Mouse (Mus musculus) hindbrain, embryonic 14.5 days (tissue): ENCODE results near the gene P2rx5. TPM values are rescaled to one million over a fixed set of nuclear protein-coding genes. Genes with fewer than 3 reads are reported as not detected.

Source experiments
- ATAC-seq: fragments of 200-750 bp; cut with Nextera tagmentation; 2 replicates; pipeline ENCODE4 v1.8.0; 2017; ENCODE audit warnings: moderate number of reproducible peaks, mild to moderate bottlenecking, moderate TSS enrichment, moderate library complexity; ENCODE audit not compliant: low FRiP score
- DNase-seq: peaks from one replicate; pipeline ENCODE4 v3.0.0-alpha.2; 2015; ENCODE audit warnings: low spot score
- H3K27ac ChIP-seq: fragments of 300-500 bp; sonication (generic); 2 replicates; pipeline ENCODE4 v1.5.1; 2014; ENCODE audit warnings: mild to moderate bottlenecking, moderate library complexity
- H3K27me3 ChIP-seq: fragments of 300-500 bp; sonication (generic); 2 replicates; pipeline ENCODE4 v1.6.1; 2014; ENCODE audit warnings: mild to moderate bottlenecking, low read length, mixed read lengths; ENCODE audit not compliant: control insufficient read depth, insufficient read depth
- H3K36me3 ChIP-seq: fragments of 300-500 bp; sonication (generic); replicated peaks from 2 replicates; pipeline ENCODE4 v1.6.1; 2014; ENCODE audit not compliant: control insufficient read depth, insufficient read depth
- H3K4me1 ChIP-seq: fragments of 300-500 bp; sonication (generic); replicated peaks from 2 replicates; pipeline ENCODE4 v1.6.1; 2014; ENCODE audit warnings: antibody characterized with exemption, low read length, mixed read lengths; ENCODE audit not compliant: control insufficient read depth, insufficient read depth
- H3K4me2 ChIP-seq: fragments of 300-500 bp; sonication (generic); replicated peaks from 2 replicates; pipeline ENCODE4 v1.6.1; 2014; ENCODE audit warnings: mild to moderate bottlenecking, moderate library complexity
- H3K4me3 ChIP-seq: fragments of 300-500 bp; sonication (generic); replicated peaks from 2 replicates; pipeline ENCODE4 v1.5.1; 2014; ENCODE audit warnings: mild to moderate bottlenecking, low read length
- H3K9ac ChIP-seq: fragments of 300-500 bp; sonication (generic); 2 replicates; pipeline ENCODE4 v1.6.1; 2014
- H3K9me3 ChIP-seq: fragments of 300-500 bp; sonication (generic); 2 replicates; pipeline ENCODE4 v1.6.1; 2016; ENCODE audit warnings: low read length; ENCODE audit not compliant: control insufficient read depth
- WGBS: fragments of 180-500 bp; shearing (Covaris S2); extraction: QIAGEN DNeasy Blood & Tissue Kit; methylation state at CpG from one replicate; pipeline ENCODE4 v1.1.7; 2014; 5-methylcytosine and 5-hydroxymethylcytosine counted together
- polyA plus RNA-seq: library from polyadenylated mRNA; unstranded; fragments of >200 nt; fragmentation: Nextera tagmentation; extraction: Ambion mirVana; gene quantifications from 2 replicates; pipeline ENCODE4 v1.2.1, GENCODE M21; 2014

Gene P2rx5
- polyA plus RNA-seq, result 0.33 and 1.0 TPM in 2 replicates

- H3K9ac ChIP-seq, result peak within 1 kb of the TSS; percentile 55
Measured at GRCm38 (mm10) chr11:73159957-73160810, at the start of gene P2rx5. P2rx5 (plus strand) TSS chr11:73160421.

GRCm38 (mm10) chr11:73111414-73111813 is 48.8 kb upstream of the P2rx5 start:
- Histone ChIP-seq H3K9ac (no peak overlapping the region), H3K4me2 (no peak overlapping the region), H3K4me3 (no peak overlapping the region), H3K27me3 (no peaks in the 10 kb centered on the region), H3K27ac (no peak overlapping the region), H3K4me1 (no peaks in the 10 kb centered on the region), H3K36me3 (no peaks in the 10 kb centered on the region), H3K9me3 (no peaks in the 10 kb centered on the region)
- no peak for ATAC-seq
- WGBS, result 68% methylated on average over 6 of the region's 6 CpGs
- DNase-seq, result no peak

More at GRCm38 (mm10) chr11:73159957-73160810, at the start of gene P2rx5:
- peak; percentile 62; the same call in 1 of the 2 replicates for ATAC-seq
- Histone ChIP-seq H3K4me1 (peaks cover 12% of the 10 kb centered on the region; the same call in 1 of the 2 replicates), H3K36me3 (no peaks in the 10 kb centered on the region), H3K4me2 (peak within 1 kb of the TSS; percentile 84), H3K27me3 (peaks cover 23% of the 10 kb centered on the region), H3K9me3 (no peaks in the 10 kb centered on the region), H3K27ac (no peak within 1 kb of the TSS), H3K4me3 (peak within 1 kb of the TSS; percentile 40)
- 2% methylated on average over 49 of the region's 49 CpGs for WGBS
- peak; percentile 48 for DNase-seq

- Histone ChIP-seq H3K27me3 (no peaks in the 10 kb centered on the region), H3K27ac (no peak overlapping the region), H3K9me3 (no peaks in the 10 kb centered on the region), H3K4me2 (no peak overlapping the region), H3K4me1 (no peaks in the 10 kb centered on the region), H3K4me3 (no peak overlapping the region), H3K36me3 (no peaks in the 10 kb centered on the region), H3K9ac (no peak overlapping the region)
- ATAC-seq, result no peak
- WGBS, result 84% methylated on average over 6 of the region's 6 CpGs
- DNase-seq, result no peak
Measured at GRCm38 (mm10) chr11:73126495-73126894, 33.7 kb upstream of the P2rx5 start.

- DNase-seq (no peak), ATAC-seq (no peak)
- no peak overlapping the region for H3K4me3 ChIP-seq
- 85% methylated on average over 7 of the region's 7 CpGs for WGBS
- no peaks in the 10 kb centered on the region for H3K27me3 ChIP-seq
- H3K4me1 ChIP-seq, result no peaks in the 10 kb centered on the region
- H3K4me2 ChIP-seq, result no peak overlapping the region
- H3K27ac ChIP-seq, result no peak overlapping the region
- no peak overlapping the region for H3K9ac ChIP-seq
- H3K36me3 ChIP-seq, result no peaks in the 10 kb centered on the region
- H3K9me3 ChIP-seq, result no peaks in the 10 kb centered on the region
Measured at GRCm38 (mm10) chr11:73131020-73131419, 29.2 kb upstream of the P2rx5 start.

DNA sequence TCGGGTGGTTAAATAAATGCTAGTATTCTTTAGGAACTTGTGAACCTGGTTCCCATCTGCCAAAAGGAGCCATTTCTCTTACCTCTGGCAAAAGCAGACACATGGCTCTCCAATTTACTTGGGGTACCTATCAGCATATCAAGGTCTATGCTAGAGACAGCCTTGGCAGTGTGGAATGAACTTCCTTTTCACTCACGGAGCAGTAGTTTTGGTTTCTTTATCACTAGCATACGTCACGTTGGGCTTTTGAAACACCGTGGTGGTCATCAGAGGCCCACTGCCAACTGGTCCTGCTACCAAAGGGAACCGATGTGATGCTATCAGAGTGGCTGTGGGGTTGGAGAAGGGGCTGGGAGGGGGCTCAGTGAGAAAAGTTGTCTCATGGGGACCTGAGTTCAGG is 27.2 kb upstream of the P2rx5 start:
- Histone ChIP-seq H3K27me3 (no peaks in the 10 kb centered on the region), H3K4me2 (no peak overlapping the region), H3K4me1 (peaks cover 6% of the 10 kb centered on the region), H3K9me3 (no peaks in the 10 kb centered on the region), H3K36me3 (no peaks in the 10 kb centered on the region), H3K27ac (no peak overlapping the region), H3K9ac (no peak overlapping the region), H3K4me3 (no peak overlapping the region)
- DNase-seq, result no peak
- WGBS, result 96% methylated on average over 6 of the region's 6 CpGs
- ATAC-seq, result no peak

DNA sequence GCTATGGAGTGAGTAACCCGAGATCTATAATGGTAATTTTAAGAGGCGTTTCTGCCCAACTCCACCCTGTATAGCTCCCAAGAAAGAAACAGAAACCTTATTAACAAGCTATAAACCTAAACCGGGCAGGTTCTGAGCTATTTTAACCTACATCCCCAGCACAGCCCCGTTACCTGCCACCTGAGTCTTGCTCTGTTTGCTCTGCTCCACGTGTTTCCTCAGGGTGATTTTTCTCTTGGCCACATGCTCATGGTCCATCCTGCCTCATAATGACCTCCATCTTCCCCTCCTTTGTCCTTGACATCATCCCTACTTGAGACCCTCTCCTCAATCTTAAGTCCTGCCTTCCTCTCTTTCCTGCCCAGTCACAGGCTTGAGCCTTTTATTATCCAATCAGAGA is 26.0 kb upstream of the P2rx5 start:
- no peak overlapping the region for H3K4me2 ChIP-seq
- no peaks in the 10 kb centered on the region for H3K9me3 ChIP-seq
- ATAC-seq, result no peak
- H3K9ac ChIP-seq, result no peak overlapping the region
- H3K27ac ChIP-seq, result no peak overlapping the region
- no peak for DNase-seq
- H3K36me3 ChIP-seq, result no peaks in the 10 kb centered on the region
- WGBS, result 96% methylated on average over 5 of the region's 5 CpGs
- H3K27me3 ChIP-seq, result no peaks in the 10 kb centered on the region
- H3K4me1 ChIP-seq, result peaks cover 6% of the 10 kb centered on the region
- no peak overlapping the region for H3K4me3 ChIP-seq

DNA sequence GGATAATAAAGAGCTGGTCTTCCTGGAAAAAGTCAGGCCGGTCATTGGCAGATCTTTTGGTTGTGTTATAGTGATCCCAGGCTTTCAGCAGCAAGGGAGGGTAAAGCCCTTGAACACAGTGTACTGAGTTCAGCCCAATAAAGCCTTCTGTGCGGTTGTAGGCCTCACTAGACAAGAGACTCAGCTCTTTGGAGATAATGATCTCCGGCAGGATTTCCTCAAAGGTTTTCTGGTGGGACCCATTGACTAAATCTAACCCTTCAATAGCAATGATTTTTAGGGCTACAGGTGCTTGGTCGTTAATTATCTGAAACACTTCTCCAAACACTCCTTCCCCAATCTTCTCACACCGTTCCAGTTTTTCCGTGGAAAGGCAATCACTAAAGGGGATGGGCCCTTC is 23.6 kb upstream of the P2rx5 start:
- Histone ChIP-seq H3K27me3 (no peaks in the 10 kb centered on the region), H3K27ac (no peak overlapping the region), H3K4me3 (0 out of 2 replicates have a peak overlapping the region, but pooled peaks have one; percentile 78), H3K4me2 (peak overlapping the region; percentile 88), H3K4me1 (peaks cover 6% of the 10 kb centered on the region), H3K36me3 (no peaks in the 10 kb centered on the region), H3K9me3 (no peaks in the 10 kb centered on the region), H3K9ac (no peak overlapping the region)
- no peak for ATAC-seq
- DNase-seq, result no peak
- 95% methylated on average over 6 of the region's 6 CpGs for WGBS

GRCm38 (mm10) chr11:73137116-73137515 is 23.1 kb upstream of the P2rx5 start:
- Histone ChIP-seq H3K4me2 (peak overlapping the region; percentile 88), H3K4me1 (peaks cover 6% of the 10 kb centered on the region), H3K9ac (peak overlapping the region; percentile 68), H3K36me3 (no peaks in the 10 kb centered on the region), H3K4me3 (peak overlapping the region; percentile 78), H3K27me3 (no peaks in the 10 kb centered on the region), H3K27ac (no peak overlapping the region), H3K9me3 (no peaks in the 10 kb centered on the region)
- DNase-seq, result no peak
- 42% methylated on average over 11 of the region's 11 CpGs for WGBS
- ATAC-seq, result no peak

DNA sequence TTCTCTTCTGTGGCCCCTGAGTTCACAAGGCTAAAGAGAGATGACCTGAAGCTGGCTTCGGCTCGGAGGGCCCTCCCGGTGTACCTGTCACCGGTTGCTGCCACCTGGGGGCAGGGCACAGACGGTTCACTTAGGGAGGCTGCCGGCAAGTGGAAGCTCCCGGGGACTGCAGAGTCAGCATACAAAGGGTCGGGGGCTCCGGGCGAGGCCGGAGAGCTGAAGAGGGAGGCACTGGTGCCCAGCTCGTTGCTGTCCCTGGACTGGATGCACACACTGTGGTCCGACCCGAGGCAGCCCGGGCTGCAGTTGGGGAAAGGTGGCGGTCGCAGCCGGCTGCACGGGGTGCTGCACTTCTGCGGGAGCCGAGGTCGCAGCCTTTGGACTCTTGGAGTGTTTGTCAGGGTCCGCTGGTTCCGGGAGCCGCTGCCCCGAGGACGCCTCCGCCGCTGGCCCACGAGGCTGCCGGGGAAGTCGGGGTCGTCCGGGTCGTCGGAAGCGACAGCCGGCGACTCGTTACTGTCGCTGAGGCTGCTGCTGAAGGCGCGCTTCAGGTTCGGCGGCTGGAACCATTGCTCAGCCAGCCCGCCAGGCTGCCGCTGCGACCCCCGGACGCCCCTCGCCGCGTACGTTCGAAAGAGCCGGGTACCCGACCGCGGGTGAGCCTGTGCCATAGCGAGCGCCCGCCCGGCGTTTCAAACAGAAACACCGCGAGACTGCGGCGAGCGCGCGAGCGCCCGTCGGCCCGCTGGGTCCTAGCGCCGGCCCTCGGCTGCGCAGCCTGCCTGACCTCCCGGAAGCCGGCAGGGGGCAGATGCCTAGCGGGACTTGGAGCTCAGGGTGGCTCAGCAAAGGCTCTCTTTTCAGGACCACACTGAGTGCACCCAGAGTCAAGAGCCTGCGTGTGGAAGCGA is 22.4 kb upstream of the P2rx5 start, which contains the start of gene Haspin:
Gene Haspin (minus strand): TSS at position 704 of the 911 bp plus-strand sequence.
- H3K4me3 ChIP-seq, result peak within 1 kb of the TSS; percentile 78
- no peaks in the 10 kb centered on the region for H3K27me3 ChIP-seq
- peak within 1 kb of the TSS; percentile 88 for H3K4me2 ChIP-seq
- H3K27ac ChIP-seq, result no peak within 1 kb of the TSS
- H3K9ac ChIP-seq, result peak within 1 kb of the TSS; percentile 68
- peaks cover 6% of the 10 kb centered on the region for H3K4me1 ChIP-seq
- DNase-seq (peak; percentile 92), ATAC-seq (peak; percentile 95)
- H3K9me3 ChIP-seq, result no peaks in the 10 kb centered on the region
- under 1% methylated on average over 84 of the region's 84 CpGs for WGBS
- no peaks in the 10 kb centered on the region for H3K36me3 ChIP-seq
